ENCODE assay signal across 9 mouse cellular contexts in genomic region chr9:65542111-65542524, GRCm38 (mm10). TPM values are rescaled to one million over a fixed set of nuclear protein-coding genes. Genes with fewer than 3 reads are reported as not detected.
A peak's percentile ranks its signal among the peaks of the same experiment; 100 is the strongest.
DNase-seq lines count a peak whose midpoint lies in the region; ATAC-seq lines count a peak whose summit lies in the region.
"Had no signal": no experiment of that assay in that cellular context is flagged by ENCODE, and none has a peak within 500 bp of the region (broad histone marks: within the 10 kb centered on the region; RNA-seq: fewer than 3 reads in every experiment).

No protein-coding gene starts in this region.

- no peaks in the 10 kb centered on the region for H3K9me3 ChIP-seq in heart, embryonic 11.5 days (replicated peaks; ENCODE audit: control insufficient read depth, low read length)
- H3K9me3 ChIP-seq in embryonic facial prominence, embryonic 15.5 days (replicated peaks) = no peaks in the 10 kb centered on the region
- H3K9me3 ChIP-seq in liver, embryonic 16.5 days (replicated peaks; ENCODE audit: control insufficient read depth, low read length) = no peaks in the 10 kb centered on the region
- H3K9me3 ChIP-seq in hindbrain, embryonic 12.5 days (replicated peaks) = no peaks in the 10 kb centered on the region

- ATAC-seq in heart, embryonic 11.5 days (replicated peaks; ENCODE audit: insufficient number of reproducible peaks, low FRiP score, low TSS enrichment) = no peak
- ATAC-seq in embryonic facial prominence, embryonic 15.5 days (ENCODE audit: insufficient number of reproducible peaks, low FRiP score, low TSS enrichment, low read depth) = no peak
- peak; percentile 20 for ATAC-seq in liver, embryonic 16.5 days (ENCODE audit: low read depth)
- no peak for ATAC-seq in hindbrain, embryonic 12.5 days (ENCODE audit: low FRiP score)

- H3K27me3 ChIP-seq in heart, embryonic 11.5 days (ENCODE audit: control insufficient read depth, insufficient read depth, low read length) = no peaks in the 10 kb centered on the region
- H3K27me3 ChIP-seq in embryonic facial prominence, embryonic 15.5 days = no peaks in the 10 kb centered on the region
- no peaks in the 10 kb centered on the region for H3K27me3 ChIP-seq in liver, embryonic 16.5 days (ENCODE audit: control insufficient read depth, insufficient read depth, low read depth, low read length)
- no peaks in the 10 kb centered on the region for H3K27me3 ChIP-seq in hindbrain, embryonic 12.5 days

- no peaks in the 10 kb centered on the region for H3K36me3 ChIP-seq in heart, embryonic 11.5 days (ENCODE audit: control insufficient read depth, insufficient read depth, low read length)
- H3K36me3 ChIP-seq in embryonic facial prominence, embryonic 15.5 days = no peaks in the 10 kb centered on the region
- H3K36me3 ChIP-seq in liver, embryonic 16.5 days (ENCODE audit: control insufficient read depth, insufficient read depth) = no peaks in the 10 kb centered on the region
- H3K36me3 ChIP-seq in hindbrain, embryonic 12.5 days = no peaks in the 10 kb centered on the region

- no peak overlapping the region for H3K9ac ChIP-seq in heart, embryonic 11.5 days (ENCODE audit: low read depth, low read length)
- H3K9ac ChIP-seq in embryonic facial prominence, embryonic 15.5 days = no peak overlapping the region
- H3K9ac ChIP-seq in liver, embryonic 16.5 days (ENCODE audit: low read depth, low read length) = peak overlapping the region; percentile 29; the same call in 1 of the 2 replicates
- H3K9ac ChIP-seq in hindbrain, embryonic 12.5 days = no peak overlapping the region

- H3K4me3 ChIP-seq in heart, embryonic 11.5 days (ENCODE audit: low read depth, low read length) = no peak overlapping the region
- H3K4me3 ChIP-seq in embryonic facial prominence, embryonic 15.5 days (replicated peaks) = no peak overlapping the region
- H3K4me3 ChIP-seq in liver, embryonic 16.5 days (ENCODE audit: low read depth, low read length) = no peak overlapping the region
- H3K4me3 ChIP-seq in hindbrain, embryonic 12.5 days = no peak overlapping the region

- intact Hi-C loops in heart, postnatal 14 days (cut with DNase I) = no loop called here

- H3K4me1 ChIP-seq in heart, embryonic 11.5 days (ENCODE audit: control insufficient read depth, insufficient read depth, low read length) = peaks cover 36% of the 10 kb centered on the region
- H3K4me1 ChIP-seq in embryonic facial prominence, embryonic 15.5 days = peaks cover 23% of the 10 kb centered on the region
- peaks cover 41% of the 10 kb centered on the region for H3K4me1 ChIP-seq in liver, embryonic 16.5 days (ENCODE audit: control insufficient read depth, low read depth, low read length)
- 0 out of 2 replicates have a peak, but pooled peaks cover 5% of the 10 kb centered on the region for H3K4me1 ChIP-seq in hindbrain, embryonic 12.5 days

- H3K4me2 ChIP-seq in heart, embryonic 11.5 days = peak overlapping the region; percentile 37
- H3K4me2 ChIP-seq in embryonic facial prominence, embryonic 15.5 days (replicated peaks) = no peak overlapping the region
- no peak overlapping the region for H3K4me2 ChIP-seq in liver, embryonic 16.5 days (ENCODE audit: low read depth, low read length)
- no peak overlapping the region for H3K4me2 ChIP-seq in hindbrain, embryonic 12.5 days (replicated peaks)

- peak overlapping the region; percentile 92 for H3K27ac ChIP-seq in heart, embryonic 11.5 days (ENCODE audit: low read depth, low read length)
- H3K27ac ChIP-seq in embryonic facial prominence, embryonic 15.5 days (replicated peaks) = peak overlapping the region; percentile 65; the same call in 1 of the 2 replicates
- peak overlapping the region; percentile 89 for H3K27ac ChIP-seq in liver, embryonic 16.5 days (ENCODE audit: low read length)
- H3K27ac ChIP-seq in hindbrain, embryonic 12.5 days = no peak overlapping the region

- DNase-seq in heart, postnatal 14 days = no peak
- DNase-seq in 416B (ENCODE audit: low read depth) = peak; percentile 92
- no peak for DNase-seq in cerebellum, adult 11-12 months
- no peak for DNase-seq in adrenal gland, postnatal 10 days
- DNase-seq: kidney, adult 11 months had no signal

- WGBS in heart, embryonic 11.5 days (ENCODE audit: insufficient replicate concordance) = 38% methylated on average over 7 of the region's 7 CpGs
- 83% methylated on average over 7 of the region's 7 CpGs for WGBS in embryonic facial prominence, embryonic 15.5 days
- 17% methylated on average over 7 of the region's 7 CpGs for WGBS in liver, embryonic 16.5 days (ENCODE audit: insufficient replicate concordance)
- 84% methylated on average over 7 of the region's 7 CpGs for WGBS in hindbrain, embryonic 12.5 days

RNA-seq across cellular contexts. Expression of gene Ankdd1a, which starts 22.1 kb away (rescaled TPM):
- polyA plus RNA-seq in heart, embryonic 11.5 days (2014; fragmentation: Nextera tagmentation; extraction: Ambion mirVana) = not detected in 2 replicates
- total RNA-seq in heart, postnatal 14 days (2021) = not detected
- polyA plus RNA-seq in embryonic facial prominence, embryonic 15.5 days (2015; fragmentation: Nextera tagmentation; extraction: Ambion mirVana) = 0.32 and 0.51 TPM in 2 replicates
- polyA plus RNA-seq in liver, embryonic 16.5 days (2015; fragmentation: Nextera tagmentation; extraction: Ambion mirVana) = 0.06 TPM in 1 of 2 replicates, not detected in the other
- total RNA-seq in adrenal gland, postnatal 10 days (2021) = under 1 TPM in 1 of 2 experiments, not detected in 1; 0.45 TPM
- 0.22 TPM in 1 of 2 replicates, not detected in the other for polyA plus RNA-seq in hindbrain, embryonic 12.5 days (2016; fragmentation: Nextera tagmentation; extraction: Ambion mirVana)

RNA-seq across cellular contexts. Expression of gene Plekho2, which starts 37.7 kb away (rescaled TPM):
- 10.6 and 11.9 TPM in 2 replicates for polyA plus RNA-seq in heart, embryonic 11.5 days (2014; fragmentation: Nextera tagmentation; extraction: Ambion mirVana)
- 10 to 100 TPM; 14.6 TPM for total RNA-seq in heart, postnatal 14 days (2021)
- polyA plus RNA-seq in embryonic facial prominence, embryonic 15.5 days (2015; fragmentation: Nextera tagmentation; extraction: Ambion mirVana) = 15.0 and 16.0 TPM in 2 replicates
- 23.1 and 24.5 TPM in 2 replicates for polyA plus RNA-seq in liver, embryonic 16.5 days (2015; fragmentation: Nextera tagmentation; extraction: Ambion mirVana)
- 10 to 100 TPM; 32.5 to 37.8 TPM for total RNA-seq in adrenal gland, postnatal 10 days (2021)
- polyA plus RNA-seq in hindbrain, embryonic 12.5 days (2016; fragmentation: Nextera tagmentation; extraction: Ambion mirVana) = 12.4 and 14.1 TPM in 2 replicates

RNA-seq across cellular contexts. Expression of gene Pif1, which starts 44.8 kb away (rescaled TPM):
- polyA plus RNA-seq in heart, embryonic 11.5 days (2014; fragmentation: Nextera tagmentation; extraction: Ambion mirVana) = 7.6 and 9.5 TPM in 2 replicates
- total RNA-seq in heart, postnatal 14 days (2021) = 1 to 10 TPM in 1 of 2 experiments, under 1 TPM in 1; 0.79 to 1.3 TPM
- polyA plus RNA-seq in embryonic facial prominence, embryonic 15.5 days (2015; fragmentation: Nextera tagmentation; extraction: Ambion mirVana) = 10.8 and 11.5 TPM in 2 replicates
- 9.6 and 10.9 TPM in 2 replicates for polyA plus RNA-seq in liver, embryonic 16.5 days (2015; fragmentation: Nextera tagmentation; extraction: Ambion mirVana)
- 1 to 10 TPM; 2.0 to 3.3 TPM for total RNA-seq in adrenal gland, postnatal 10 days (2021)
- polyA plus RNA-seq in hindbrain, embryonic 12.5 days (2016; fragmentation: Nextera tagmentation; extraction: Ambion mirVana) = 13.9 and 16.5 TPM in 2 replicates
